Mouse (Mus musculus): Measurements from ENCODE around the gene Setd7. TPM values are rescaled to one million over a fixed set of nuclear protein-coding genes. Genes with fewer than 3 reads are reported as not detected.
"Not testable (repeated sequence)": the region's sequence is repeated elsewhere in the genome, so short reads cannot be mapped to it uniquely, and the experiment has no call there.

Gene Setd7
- total RNA-seq (2021) = 100 to 1,000 TPM; 131 to 158 TPM
- long read RNA-seq, experiment 1, full-length matches to known transcripts = 2 of 39 reads
- long read RNA-seq, experiment 1, partial matches to known transcripts = 2 of 39 reads
- long read RNA-seq, experiment 1, other reads (novel, unspliced or antisense) = 35 of 39 reads
- long read RNA-seq, experiment 2, full-length matches to known transcripts = 1 of 37 reads
- long read RNA-seq, experiment 2, partial matches to known transcripts = 0 of 37 reads
- long read RNA-seq, experiment 2, other reads (novel, unspliced or antisense) = 36 of 37 reads

- DNase-seq = peak; percentile 86
These were observed at the start of gene Setd7 for GRCm38 (mm10) chr3:51560511-51561108. Gene Setd7, minus strand, starts transcription at chr3:51560879.

GRCm38 (mm10) chr3:51604489-51604888, 43.8 kb upstream of the Setd7 start:
- no peak for DNase-seq

GRCm38 (mm10) chr3:51603705-51604291, 43.1 kb upstream of the Setd7 start:
- DNase-seq = no peak

- no peak for DNase-seq
These were observed 40.8 kb upstream of the Setd7 start for GRCm38 (mm10) chr3:51601461-51601860.

- no peak for DNase-seq
These were observed 40.0 kb upstream of the Setd7 start for GRCm38 (mm10) chr3:51600728-51601127.

- no peak for DNase-seq
These were observed 38.5 kb upstream of the Setd7 start for GRCm38 (mm10) chr3:51599057-51599630.

- peak; percentile 45 for DNase-seq
These were observed 35.9 kb upstream of the Setd7 start for GRCm38 (mm10) chr3:51596538-51596937.

- no peak for DNase-seq
These were observed 32.8 kb upstream of the Setd7 start for GRCm38 (mm10) chr3:51593506-51593905.

GRCm38 (mm10) chr3:51591591-51591990, 30.9 kb upstream of the Setd7 start:
- no peak for DNase-seq

- DNase-seq = no peak
These were observed 29.7 kb upstream of the Setd7 start for GRCm38 (mm10) chr3:51590207-51590892.

GRCm38 (mm10) chr3:51587697-51588262, 27.1 kb upstream of the Setd7 start:
- DNase-seq = no peak

GRCm38 (mm10) chr3:51583574-51584391, 23.1 kb upstream of the Setd7 start:
- peak; percentile 43 for DNase-seq

- not testable (repeated sequence) for DNase-seq
These were observed 18.6 kb upstream of the Setd7 start for GRCm38 (mm10) chr3:51579243-51579642.

- no peak for DNase-seq
These were observed 17.4 kb upstream of the Setd7 start for GRCm38 (mm10) chr3:51577816-51578749.

GRCm38 (mm10) chr3:51577359-51577758, 16.7 kb upstream of the Setd7 start:
- DNase-seq = no peak

GRCm38 (mm10) chr3:51573915-51574314, 13.2 kb upstream of the Setd7 start:
- DNase-seq = no peak

GRCm38 (mm10) chr3:51570200-51570599, 9.5 kb upstream of the Setd7 start:
- DNase-seq = no peak

- no peak for DNase-seq
These were observed 1.3 kb upstream of the Setd7 start for GRCm38 (mm10) chr3:51561993-51562385.

GRCm38 (mm10) chr3:51561109-51561992, 672 bp upstream of the Setd7 start:
- no peak for DNase-seq

Measured in gastrocnemius, postnatal 25 days (tissue).